Mouse (Mus musculus): ENCODE measurements around the gene Emc1. TPM values are rescaled to one million over a fixed set of nuclear protein-coding genes. Genes with fewer than 3 reads are reported as not detected.

Emc1 gene
- polyA plus RNA-seq, 1 experiment from 2014 or later = 31.9 TPM

- Histone ChIP-seq H3K27me3 (ENCODE audit: control insufficient read depth, insufficient read depth, low read length) (no peaks in the 10 kb centered on the region), H3K27ac (ENCODE audit: low read depth, low read length) (no peak overlapping the region), H3K9ac (ENCODE audit: low read length) (no peak overlapping the region), H3K36me3 (ENCODE audit: control insufficient read depth, insufficient read depth, low read length) (no peaks in the 10 kb centered on the region; the same call in 1 of the 2 replicates), H3K4me1 (replicated peaks; ENCODE audit: control insufficient read depth, insufficient read depth, low read length) (peaks cover 11% of the 10 kb centered on the region; the same call in 1 of the 2 replicates), H3K9me3 (ENCODE audit: control insufficient read depth, low read length) (no peaks in the 10 kb centered on the region), H3K4me3 (ENCODE audit: low read depth, low read length) (no peak overlapping the region), H3K4me2 (ENCODE audit: low read depth, low read length, severe bottlenecking) (no peak overlapping the region)
- ATAC-seq (replicated peaks; ENCODE audit: low FRiP score) (no peak), DNase-seq (ENCODE audit: low spot score) (peak; percentile 68)
- WGBS = 56% methylated on average over 4 of the region's 4 CpGs
These were observed 39.8 kb upstream of the Emc1 start for GRCm38 (mm10) chr4:139312632-139313031.

- Histone ChIP-seq H3K36me3 (ENCODE audit: control insufficient read depth, insufficient read depth, low read length) (no peaks in the 10 kb centered on the region; the same call in 1 of the 2 replicates), H3K9me3 (ENCODE audit: control insufficient read depth, low read length) (no peaks in the 10 kb centered on the region), H3K9ac (ENCODE audit: low read length) (no peak overlapping the region), H3K27ac (ENCODE audit: low read depth, low read length) (no peak overlapping the region), H3K4me1 (replicated peaks; ENCODE audit: control insufficient read depth, insufficient read depth, low read length) (no peaks in the 10 kb centered on the region), H3K4me3 (ENCODE audit: low read depth, low read length) (no peak overlapping the region), H3K27me3 (ENCODE audit: control insufficient read depth, insufficient read depth, low read length) (no peaks in the 10 kb centered on the region), H3K4me2 (ENCODE audit: low read depth, low read length, severe bottlenecking) (no peak overlapping the region)
- 95% methylated on average over 11 of the region's 11 CpGs for WGBS
- DNase-seq (ENCODE audit: low spot score) (no peak), ATAC-seq (replicated peaks; ENCODE audit: low FRiP score) (no peak)
These were observed 33.9 kb upstream of the Emc1 start for GRCm38 (mm10) chr4:139318449-139318848.

GRCm38 (mm10) chr4:139319740-139320139, 32.6 kb upstream of the Emc1 start:
- H3K9me3 ChIP-seq (ENCODE audit: control insufficient read depth, low read length) = no peaks in the 10 kb centered on the region
- H3K36me3 ChIP-seq (ENCODE audit: control insufficient read depth, insufficient read depth, low read length) = no peaks in the 10 kb centered on the region; the same call in 1 of the 2 replicates
- H3K4me2 ChIP-seq (ENCODE audit: low read depth, low read length, severe bottlenecking) = no peak overlapping the region
- WGBS = 91% methylated on average over 4 of the region's 4 CpGs
- H3K27me3 ChIP-seq (ENCODE audit: control insufficient read depth, insufficient read depth, low read length) = no peaks in the 10 kb centered on the region
- DNase-seq (ENCODE audit: low spot score) (no peak), ATAC-seq (replicated peaks; ENCODE audit: low FRiP score) (no peak)
- no peaks in the 10 kb centered on the region for H3K4me1 ChIP-seq (replicated peaks; ENCODE audit: control insufficient read depth, insufficient read depth, low read length)
- H3K4me3 ChIP-seq (ENCODE audit: low read depth, low read length) = no peak overlapping the region
- no peak overlapping the region for H3K27ac ChIP-seq (ENCODE audit: low read depth, low read length)
- no peak overlapping the region for H3K9ac ChIP-seq (ENCODE audit: low read length)

GRCm38 (mm10) chr4:139330605-139331004, 21.8 kb upstream of the Emc1 start:
- Histone ChIP-seq H3K36me3 (ENCODE audit: control insufficient read depth, insufficient read depth, low read length) (no peaks in the 10 kb centered on the region), H3K4me3 (ENCODE audit: low read depth, low read length) (peak overlapping the region; percentile 3; the same call in 1 of the 2 replicates), H3K9ac (ENCODE audit: low read length) (no peak overlapping the region), H3K4me2 (ENCODE audit: low read depth, low read length, severe bottlenecking) (peak overlapping the region; percentile 44; the same call in 1 of the 2 replicates), H3K4me1 (replicated peaks; ENCODE audit: control insufficient read depth, insufficient read depth, low read length) (no peaks in the 10 kb centered on the region), H3K9me3 (ENCODE audit: control insufficient read depth, low read length) (no peaks in the 10 kb centered on the region), H3K27me3 (ENCODE audit: control insufficient read depth, insufficient read depth, low read length) (no peaks in the 10 kb centered on the region), H3K27ac (ENCODE audit: low read depth, low read length) (no peak overlapping the region)
- WGBS = 11% methylated on average over 10 of the region's 10 CpGs
- DNase-seq (ENCODE audit: low spot score) (peak; percentile 83), ATAC-seq (replicated peaks; ENCODE audit: low FRiP score) (no peak; the same call in 1 of the 2 replicates)

- Histone ChIP-seq H3K9me3 (ENCODE audit: control insufficient read depth, low read length) (no peaks in the 10 kb centered on the region), H3K4me3 (ENCODE audit: low read depth, low read length) (no peak overlapping the region), H3K4me2 (ENCODE audit: low read depth, low read length, severe bottlenecking) (no peak overlapping the region), H3K4me1 (replicated peaks; ENCODE audit: control insufficient read depth, insufficient read depth, low read length) (no peaks in the 10 kb centered on the region), H3K27ac (ENCODE audit: low read depth, low read length) (no peak overlapping the region), H3K36me3 (ENCODE audit: control insufficient read depth, insufficient read depth, low read length) (no peaks in the 10 kb centered on the region), H3K27me3 (ENCODE audit: control insufficient read depth, insufficient read depth, low read length) (no peaks in the 10 kb centered on the region; the same call in 1 of the 2 replicates), H3K9ac (ENCODE audit: low read length) (no peak overlapping the region)
- DNase-seq (ENCODE audit: low spot score) (no peak), ATAC-seq (replicated peaks; ENCODE audit: low FRiP score) (no peak)
- 87% methylated on average over 6 of the region's 9 CpGs for WGBS
These were observed 17.6 kb upstream of the Emc1 start for GRCm38 (mm10) chr4:139334631-139335295.

GRCm38 (mm10) chr4:139335507-139335906, 16.9 kb upstream of the Emc1 start:
- no peaks in the 10 kb centered on the region; the same call in 1 of the 2 replicates for H3K27me3 ChIP-seq (ENCODE audit: control insufficient read depth, insufficient read depth, low read length)

GRCm38 (mm10) chr4:139336822-139337483, 15.4 kb upstream of the Emc1 start:
- no peak for ATAC-seq (replicated peaks; ENCODE audit: low FRiP score)
- H3K27ac ChIP-seq (ENCODE audit: low read depth, low read length) = no peak overlapping the region
- H3K36me3 ChIP-seq (ENCODE audit: control insufficient read depth, insufficient read depth, low read length) = no peaks in the 10 kb centered on the region
- H3K4me1 ChIP-seq (replicated peaks; ENCODE audit: control insufficient read depth, insufficient read depth, low read length) = no peaks in the 10 kb centered on the region
- H3K9ac ChIP-seq (ENCODE audit: low read length) = no peak overlapping the region
- 26% methylated on average over 24 of the region's 24 CpGs for WGBS
- H3K4me2 ChIP-seq (ENCODE audit: low read depth, low read length, severe bottlenecking) = peak overlapping the region; percentile 13; the same call in 1 of the 2 replicates
- DNase-seq (ENCODE audit: low spot score) = peak; percentile 87
- no peaks in the 10 kb centered on the region for H3K9me3 ChIP-seq (ENCODE audit: control insufficient read depth, low read length)
- H3K4me3 ChIP-seq (ENCODE audit: low read depth, low read length) = no peak overlapping the region; the same call in 1 of the 2 replicates
- no peaks in the 10 kb centered on the region; the same call in 1 of the 2 replicates for H3K27me3 ChIP-seq (ENCODE audit: control insufficient read depth, insufficient read depth, low read length)

More at GRCm38 (mm10) chr4:139335507-139335906, 16.9 kb upstream of the Emc1 start:
- H3K36me3 ChIP-seq (ENCODE audit: control insufficient read depth, insufficient read depth, low read length) = no peaks in the 10 kb centered on the region
- 70% methylated on average over 7 of the region's 7 CpGs for WGBS
- no peak overlapping the region for H3K4me2 ChIP-seq (ENCODE audit: low read depth, low read length, severe bottlenecking)
- no peak for DNase-seq (ENCODE audit: low spot score)
- no peaks in the 10 kb centered on the region for H3K9me3 ChIP-seq (ENCODE audit: control insufficient read depth, low read length)
- ATAC-seq (replicated peaks; ENCODE audit: low FRiP score) = no peak
- no peak overlapping the region for H3K4me3 ChIP-seq (ENCODE audit: low read depth, low read length)
- no peaks in the 10 kb centered on the region for H3K4me1 ChIP-seq (replicated peaks; ENCODE audit: control insufficient read depth, insufficient read depth, low read length)
- H3K27ac ChIP-seq (ENCODE audit: low read depth, low read length) = no peak overlapping the region
- no peak overlapping the region for H3K9ac ChIP-seq (ENCODE audit: low read length)

- no peak overlapping the region for H3K4me2 ChIP-seq (ENCODE audit: low read depth, low read length, severe bottlenecking)
- no peaks in the 10 kb centered on the region for H3K4me1 ChIP-seq (replicated peaks; ENCODE audit: control insufficient read depth, insufficient read depth, low read length)
- H3K27me3 ChIP-seq (ENCODE audit: control insufficient read depth, insufficient read depth, low read length) = no peaks in the 10 kb centered on the region; the same call in 1 of the 2 replicates
- H3K9ac ChIP-seq (ENCODE audit: low read length) = no peak overlapping the region
- no peaks in the 10 kb centered on the region for H3K9me3 ChIP-seq (ENCODE audit: control insufficient read depth, low read length)
- no peaks in the 10 kb centered on the region for H3K36me3 ChIP-seq (ENCODE audit: control insufficient read depth, insufficient read depth, low read length)
- ATAC-seq (replicated peaks; ENCODE audit: low FRiP score) = no peak
- no peak overlapping the region for H3K27ac ChIP-seq (ENCODE audit: low read depth, low read length)
- 58% methylated on average over 33 of the region's 33 CpGs for WGBS
- DNase-seq (ENCODE audit: low spot score) = no peak
- H3K4me3 ChIP-seq (ENCODE audit: low read depth, low read length) = no peak overlapping the region
These were observed 14.2 kb upstream of the Emc1 start for GRCm38 (mm10) chr4:139338145-139338544.

Data from forebrain, embryonic 11.5 days (tissue).